Mouse (Mus musculus) adrenal gland, adult 18-20 months (tissue): ENCODE measurements at regions not wholly inside any gene's neighbourhood (a gene's known extent, or its start where the extent isn't known, plus 50 kb on each side); places are given as distances from the start of the nearest gene placed in this dataset.

Experiments
- DNase-seq, 2 experiments: peaks; one replicate each; pipeline ENCODE4 v3.0.0; 2021 to 2022; ENCODE audit warnings: low spot score in 2 of 2

GRCm38 (mm10) chr11:66605998-66606397 is 80.2 kb upstream of the Shisa6 start:
- DNase-seq = no peak

- no peak for DNase-seq
These were observed 80.9 kb upstream of the Shisa6 start for GRCm38 (mm10) chr11:66606646-66607045.

- DNase-seq = no peak
These were observed 84.0 kb upstream of the Shisa6 start for GRCm38 (mm10) chr11:66609733-66610132.

GRCm38 (mm10) chr11:66613150-66613549 is 87.4 kb upstream of the Shisa6 start:
- peak in 1 of 2 experiments; percentile 8 for DNase-seq

- no peak for DNase-seq
These were observed 99.7 kb upstream of the Shisa6 start for GRCm38 (mm10) chr11:66625491-66625890.

- DNase-seq = no peak
These were observed 131.0 kb upstream of the Shisa6 start for GRCm38 (mm10) chr11:66656810-66657209.

DNA sequence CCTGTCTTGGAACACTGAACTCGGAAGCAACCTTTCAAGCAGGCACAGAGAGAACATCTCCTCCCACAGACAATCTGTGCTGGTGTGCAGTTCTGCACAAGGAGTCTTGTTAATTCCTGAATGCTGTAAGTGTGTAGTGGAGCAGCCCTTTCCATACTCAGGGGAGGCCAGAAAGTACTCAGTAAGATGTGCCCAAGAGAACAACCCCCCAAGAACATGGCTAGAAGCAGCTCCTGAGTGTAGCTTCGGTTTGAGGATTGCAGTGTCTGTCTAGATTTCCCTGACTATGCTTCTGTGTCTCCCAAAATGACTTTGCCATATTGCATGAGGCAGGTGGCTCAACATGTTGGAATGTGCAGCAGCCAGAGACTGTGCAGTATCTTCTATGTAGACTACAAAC is 148.8 kb upstream of the Shisa6 start:
- DNase-seq = no peak

DNA sequence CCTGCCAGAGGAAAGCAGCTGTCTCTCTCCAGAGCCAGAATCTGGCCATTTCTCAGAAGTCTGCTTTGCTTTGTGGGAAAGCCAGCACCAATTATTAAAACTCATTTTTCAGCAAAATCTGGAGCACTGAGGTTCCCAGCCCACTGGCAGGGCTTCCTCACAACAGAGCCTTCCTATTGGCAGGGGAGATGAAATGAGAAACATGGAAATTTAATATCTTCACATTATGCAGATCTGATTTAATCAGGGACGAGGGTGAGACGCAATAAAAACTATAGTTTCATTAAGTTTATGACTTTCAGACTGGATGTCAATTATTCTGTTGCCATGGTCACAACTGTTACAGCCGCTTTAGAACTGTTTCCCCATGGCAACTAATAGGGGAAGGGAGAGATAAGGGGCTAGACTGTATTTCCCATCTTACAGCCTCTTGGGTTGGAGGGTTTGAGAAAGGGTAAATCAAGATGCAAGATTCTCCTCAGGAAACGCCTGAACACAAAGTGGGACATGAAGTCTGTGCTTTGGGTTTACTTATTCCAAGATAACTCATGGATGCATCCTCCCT is 154.4 kb upstream of the Shisa6 start:
- DNase-seq = no peak

GRCm38 (mm10) chr11:66681892-66682291 is 156.1 kb upstream of the Shisa6 start:
- no peak for DNase-seq

- DNase-seq = no peak
These were observed 158.4 kb upstream of the Shisa6 start for GRCm38 (mm10) chr11:66684181-66684580.

GRCm38 (mm10) chr11:66694651-66695266 is 169.0 kb upstream of the Shisa6 start:
- no peak for DNase-seq

GRCm38 (mm10) chr11:66696791-66697190 is 171.0 kb upstream of the Shisa6 start:
- no peak for DNase-seq

DNA sequence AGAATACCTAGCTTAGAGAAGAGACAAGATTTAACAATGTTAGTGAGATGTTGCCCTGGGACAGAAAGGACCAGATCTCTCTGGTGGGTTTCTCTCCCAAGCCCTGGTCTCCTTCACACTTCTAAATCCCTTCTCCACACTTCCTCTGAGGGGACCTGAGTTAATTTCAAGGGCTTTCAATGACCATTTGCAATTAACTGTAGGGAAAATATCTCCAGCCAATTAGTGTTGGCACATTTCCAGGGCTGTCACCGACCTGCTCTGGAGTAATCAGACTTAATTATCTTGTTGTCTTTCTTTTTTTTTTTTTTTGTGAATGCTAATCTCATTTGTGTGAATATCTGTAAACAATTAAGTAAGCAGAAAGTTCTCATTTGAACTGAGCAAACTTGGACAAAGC is 166.3 kb upstream of the Pirt start:
- no peak for DNase-seq

DNA sequence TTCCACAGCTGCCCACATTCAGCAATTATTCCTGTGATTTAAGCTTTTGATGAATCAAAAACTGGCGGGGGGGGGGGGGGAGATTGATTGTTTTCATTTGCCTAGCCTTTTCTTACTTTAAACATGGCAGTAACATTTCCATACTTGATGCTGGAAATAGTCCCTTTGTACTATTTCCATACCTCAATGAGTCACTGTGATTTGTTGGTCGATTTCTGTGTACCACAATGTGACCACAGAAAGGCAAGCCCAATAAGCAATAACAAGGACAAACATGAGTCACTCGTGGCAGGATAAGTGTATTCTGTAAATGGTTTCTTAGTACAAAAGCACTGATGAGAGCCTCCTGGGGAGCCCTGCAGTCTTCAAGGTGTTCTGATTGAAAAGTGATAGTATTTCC is 121.8 kb upstream of the Pirt start:
- DNase-seq = no peak

GRCm38 (mm10) chr11:66806887-66807286 is 104.9 kb upstream of the Pirt start:
- no peak for DNase-seq

DNA sequence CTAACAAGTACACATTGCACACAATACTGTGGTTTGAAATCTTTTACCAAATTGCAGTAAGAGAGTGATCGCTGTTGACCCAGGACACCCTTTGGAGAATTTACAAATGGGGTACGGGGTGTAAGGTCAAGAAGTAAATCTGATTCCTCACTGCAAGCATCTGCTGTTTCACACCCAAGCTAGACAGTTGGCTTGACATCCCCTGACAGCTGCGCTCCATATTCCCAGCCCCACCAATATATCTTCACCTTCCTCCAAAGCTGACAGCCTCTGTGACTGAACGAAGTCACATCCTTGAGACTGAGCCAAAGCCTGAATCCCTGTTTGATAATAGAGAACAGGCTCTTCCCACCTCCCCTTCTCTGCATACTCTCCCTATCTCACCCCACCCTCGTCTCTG is 98.5 kb upstream of the Pirt start:
- no peak for DNase-seq

DNA sequence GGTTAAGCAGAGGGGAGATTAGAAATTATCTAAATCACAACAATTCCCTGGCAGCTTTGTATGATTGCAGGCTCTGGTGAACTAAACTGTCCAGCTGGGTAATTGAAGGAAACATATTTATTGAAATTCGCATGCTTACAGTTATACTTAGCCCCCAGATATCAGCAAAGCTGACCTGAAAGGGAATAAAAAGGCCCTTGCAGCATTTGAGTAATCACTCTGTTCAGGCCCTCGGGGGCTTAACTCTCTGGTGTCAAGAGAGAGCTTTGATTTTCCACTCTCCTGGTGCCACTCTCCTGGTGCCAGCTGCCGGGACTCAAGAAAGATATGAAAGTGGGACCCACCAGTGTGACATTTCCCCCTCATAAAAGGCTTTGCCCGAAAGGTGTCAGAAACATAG is 98.0 kb upstream of the Pirt start:
- DNase-seq = no peak

DNA sequence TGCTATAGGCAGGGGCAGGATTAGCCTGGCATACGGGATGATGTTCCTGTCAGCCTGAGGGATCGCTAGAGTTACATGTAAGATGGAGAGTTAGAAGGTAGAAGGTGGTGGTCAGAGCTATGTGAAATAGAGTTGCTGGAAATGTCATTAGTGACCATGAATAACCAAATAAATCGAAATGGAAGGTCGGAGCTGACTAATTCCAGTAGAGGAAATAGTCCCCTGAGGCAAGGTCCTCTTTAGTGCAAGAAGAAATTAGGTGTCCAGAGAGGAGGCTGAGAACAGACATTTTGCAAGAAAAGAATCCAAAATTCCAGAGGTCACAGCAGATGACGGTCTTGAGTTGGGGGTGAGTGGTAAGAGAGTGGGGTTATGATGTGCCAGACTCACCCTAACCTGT is 75.9 kb upstream of the Pirt start:
- DNase-seq = no peak

GRCm38 (mm10) chr11:66836633-66837380 is 75.0 kb upstream of the Pirt start:
- DNase-seq = no peak

GRCm38 (mm10) chr11:66845238-66845637 is 66.5 kb upstream of the Pirt start:
- no peak for DNase-seq

DNA sequence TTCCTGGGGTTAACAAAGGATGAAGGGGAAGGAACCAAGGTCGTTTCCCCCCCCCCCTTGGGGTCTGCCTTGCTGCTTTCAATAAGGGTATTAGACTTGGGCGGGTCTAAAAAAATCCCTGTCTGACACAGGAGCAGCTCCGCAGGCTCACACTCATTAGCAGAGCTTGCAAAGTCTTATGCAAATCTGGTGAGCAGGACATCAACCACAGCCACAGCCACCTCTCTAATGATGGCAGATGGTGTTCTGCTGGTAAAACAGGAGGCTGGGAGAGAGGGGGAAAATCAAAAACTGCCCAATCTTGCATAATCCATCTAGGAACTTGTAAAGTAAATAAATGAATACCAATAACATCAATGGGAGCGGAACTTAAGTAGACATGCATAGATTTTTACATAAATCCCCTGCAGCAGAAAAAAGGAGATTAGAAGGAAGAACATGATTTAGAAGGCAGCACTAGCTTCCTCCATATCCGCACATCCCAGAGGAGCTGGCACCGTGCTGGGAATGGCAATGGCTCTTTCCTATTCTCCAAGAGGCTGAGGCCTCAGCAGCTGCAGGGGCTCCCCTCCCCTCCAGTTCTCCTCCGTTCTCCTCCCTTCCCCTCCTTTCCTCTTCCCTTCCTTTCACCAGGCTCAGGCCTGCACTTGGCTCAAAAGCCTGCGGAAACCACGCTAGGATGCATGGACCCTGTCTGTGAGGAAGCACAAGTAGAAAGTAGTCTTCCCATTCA is 65.6 kb upstream of the Pirt start:
- DNase-seq = no peak
